Mouse (Mus musculus): ENCODE data around the gene Lipm.

- TF ChIP-seq POLR2A (IDR thresholded peaks at IDR 0.05; ENCODE audit: control insufficient read depth, extremely low read depth, insufficient read depth, low read length, poor library complexity), result no peak
- TF ChIP-seq CTCF (IDR thresholded peaks at IDR 0.05; ENCODE audit: borderline replicate concordance, control insufficient read depth, extremely low read depth, insufficient read depth, low read length, poor library complexity), result no peak
Observed at GRCm38 (mm10) chr19:34078130-34078529, 22.6 kb upstream of the Lipm start.

All from thymus, adult 2 months (tissue).